Mouse (Mus musculus) T-cell, adult 66 days (primary cell): ENCODE measurements around the gene Hist1h4f. TPM values are rescaled to one million over a fixed set of nuclear protein-coding genes. Genes with fewer than 3 reads are reported as not detected.

Experiments
- total RNA-seq, 2 experiments: library from RNA; stranded (reverse); gene quantifications; 3 replicates in 1 of 2; 4 replicates in 1 of 2; pipeline ENCODE4 v1.2.4; 2023

The Hist1h4f gene
- total RNA-seq, 2 experiments from 2014 or later: 83.0 to 211 TPM

Other genes with a start within 250 kb of the Hist1h4f start
- gene Zfp322a, start 182.4 kb downstream of the Hist1h4f start, total RNA-seq: 10 to 100 TPM; 20.0 to 22.2 TPM
- gene Abt1, start 127.8 kb downstream of the Hist1h4f start, total RNA-seq: 10 to 100 TPM; 19.1 to 21.9 TPM
- gene Btn1a1, start 85.7 kb downstream of the Hist1h4f start, total RNA-seq: not detected
- not detected for gene Btn2a2, start 62.8 kb downstream of the Hist1h4f start, total RNA-seq
- gene Hist1h4h, start 20.6 kb downstream of the Hist1h4f start, total RNA-seq: 100 to 1,000 TPM; 263 to 347 TPM
- 10 to 100 TPM; 25.3 to 89.5 TPM for gene Hist1h2af, start 17.7 kb downstream of the Hist1h4f start, total RNA-seq
- 10 to 100 TPM; 15.6 to 26.1 TPM for gene Hist1h3g, start 16.2 kb downstream of the Hist1h4f start, total RNA-seq
- gene Hist1h2bh, start 8.3 kb downstream of the Hist1h4f start, total RNA-seq: 10 to 100 TPM in 1 of 2 experiments, 1 to 10 TPM in 1; 7.0 to 13.4 TPM
- gene Hist1h3f, start 7.6 kb downstream of the Hist1h4f start, total RNA-seq: 10 to 100 TPM; 62.8 to 92.1 TPM
- gene Hist1h1d, start 1.6 kb upstream of the Hist1h4f start, total RNA-seq: 10 to 100 TPM in 1 of 2 experiments, 1 to 10 TPM in 1; 7.2 to 15.8 TPM
- 100 to 1,000 TPM; 113 to 162 TPM for gene Hist1h3e, start 10.7 kb upstream of the Hist1h4f start, total RNA-seq
- 10 to 100 TPM; 10.2 to 27.9 TPM for gene Hist1h2ae, start 19.6 kb upstream of the Hist1h4f start, total RNA-seq
- 100 to 1,000 TPM; 171 to 249 TPM for gene Hist1h2bg, start 19.7 kb upstream of the Hist1h4f start, total RNA-seq
- gene Hist1h2bf, start 22.5 kb upstream of the Hist1h4f start, total RNA-seq: 100 to 1,000 TPM in 1 of 2 experiments, 10 to 100 TPM in 1; 79.7 to 145 TPM
- 1 to 10 TPM in 1 of 2 experiments, not detected in 1; 10.0 TPM for gene Hist1h2ad, start 22.7 kb upstream of the Hist1h4f start, total RNA-seq
- 10 to 100 TPM in 1 of 2 experiments, 1 to 10 TPM in 1; 4.9 to 12.6 TPM for gene Hist1h3d, start 24.1 kb upstream of the Hist1h4f start, total RNA-seq
- gene Hist1h4d, start 29.9 kb upstream of the Hist1h4f start, total RNA-seq: 100 to 1,000 TPM; 122 to 174 TPM
- gene Hist1h2be, start 69.5 kb upstream of the Hist1h4f start, total RNA-seq: 10 to 100 TPM; 16.7 to 27.0 TPM
- gene Hist1h1e, start 70.9 kb upstream of the Hist1h4f start, total RNA-seq: 100 to 1,000 TPM; 103 to 169 TPM
- gene Hist1h2ac, start 132.3 kb upstream of the Hist1h4f start, total RNA-seq: 10 to 100 TPM; 10.3 to 12.2 TPM
- gene Hist1h2bc, start 132.6 kb upstream of the Hist1h4f start, total RNA-seq: 10 to 100 TPM in 1 of 2 experiments, 1 to 10 TPM in 1; 8.2 to 15.2 TPM
- not detected for gene Hist1h1t, start 144.2 kb upstream of the Hist1h4f start, total RNA-seq
- 100 to 1,000 TPM; 113 to 135 TPM for gene Hist1h4c, start 146.8 kb upstream of the Hist1h4f start, total RNA-seq
- gene Hfe, start 159.2 kb upstream of the Hist1h4f start, total RNA-seq: 1 to 10 TPM; 1.4 to 2.5 TPM
- gene Hist1h1c, start 187.2 kb upstream of the Hist1h4f start, total RNA-seq: 100 to 1,000 TPM; 569 to 655 TPM
- gene Hist1h3c, start 194.0 kb upstream of the Hist1h4f start, total RNA-seq: 10 to 100 TPM in 1 of 2 experiments, 1 to 10 TPM in 1; 9.0 to 44.3 TPM
- gene Hist1h2bb, start 195.1 kb upstream of the Hist1h4f start, total RNA-seq: 10 to 100 TPM; 34.2 to 89.5 TPM
- gene Hist1h2ab, start 199.5 kb upstream of the Hist1h4f start, total RNA-seq: 100 to 1,000 TPM in 1 of 2 experiments, 10 to 100 TPM in 1; 38.6 to 105 TPM
- 100 to 1,000 TPM in 1 of 2 experiments, 10 to 100 TPM in 1; 28.4 to 127 TPM for gene Hist1h3b, start 200.6 kb upstream of the Hist1h4f start, total RNA-seq
- 100 to 1,000 TPM in 1 of 2 experiments, 10 to 100 TPM in 1; 24.4 to 105 TPM for gene Hist1h4b, start 205.4 kb upstream of the Hist1h4f start, total RNA-seq
- 100 to 1,000 TPM in 1 of 2 experiments, 10 to 100 TPM in 1; 85.2 to 131 TPM for gene Hist1h4a, start 209.6 kb upstream of the Hist1h4f start, total RNA-seq
- 100 to 1,000 TPM; 140 to 197 TPM for gene Hist1h3a, start 210.7 kb upstream of the Hist1h4f start, total RNA-seq
- gene Hist1h1a, start 212.0 kb upstream of the Hist1h4f start, total RNA-seq: 10 to 100 TPM; 23.6 to 46.7 TPM
- not detected for gene Trim38, start 218.3 kb upstream of the Hist1h4f start, total RNA-seq